Mouse (Mus musculus): Measurements from ENCODE around the gene 4931408C20Rik. TPM values are rescaled to one million over a fixed set of nuclear protein-coding genes. Genes with fewer than 3 reads are reported as not detected.

The 4931408C20Rik gene
- not detected in 2 replicates for polyA plus RNA-seq (2012; ENCODE audit: insufficient read depth, insufficient read length, low replicate concordance, missing spikeins)

DNA sequence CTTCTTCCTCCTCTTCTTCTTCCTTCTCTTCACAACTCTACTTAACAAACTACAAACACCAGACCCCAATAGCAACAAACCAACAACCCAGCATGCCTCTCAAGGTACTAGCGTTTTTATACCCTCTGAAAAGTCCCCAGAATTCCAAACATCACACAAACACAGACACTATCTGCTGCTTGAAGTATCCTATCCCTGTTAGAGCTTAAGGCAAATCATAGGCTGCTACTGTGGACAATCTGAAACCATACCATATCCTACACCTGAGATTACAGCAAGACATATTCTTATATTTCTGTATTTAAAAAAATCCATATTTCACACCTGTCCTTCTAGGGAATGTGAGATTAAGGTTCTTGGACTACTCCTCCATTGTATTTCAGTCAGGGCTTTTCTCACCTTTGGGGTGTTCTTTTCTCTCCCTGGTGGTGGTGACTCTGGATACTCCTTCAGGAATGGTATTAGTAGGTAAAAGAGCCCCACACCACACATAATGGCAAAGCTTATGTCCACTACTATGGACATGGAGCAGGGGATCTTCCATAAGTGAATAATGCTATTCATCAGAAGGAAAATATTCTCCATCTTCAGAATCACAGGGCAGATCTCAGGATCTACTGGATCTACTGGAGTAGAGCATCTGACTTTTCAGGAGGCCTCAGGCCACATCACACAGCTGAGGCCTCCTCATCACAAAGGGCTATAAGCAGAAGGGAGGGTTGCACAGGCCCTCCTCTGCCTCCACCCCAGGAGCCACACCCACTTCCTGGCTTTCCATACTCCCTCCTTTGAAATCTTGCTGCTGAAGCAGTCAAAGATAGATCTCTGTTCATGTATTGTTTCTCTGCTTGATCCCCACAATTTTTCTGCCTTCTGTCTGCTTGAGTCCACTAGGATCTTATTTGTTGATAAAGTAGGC lies at the start of gene 4931408C20Rik:
4931408C20Rik (minus strand) TSS at position 619 of the 919 bp plus-strand sequence.
- 46% methylated on average over 1 of the region's 1 CpGs for WGBS
- H3K4me1 ChIP-seq (ENCODE audit: control insufficient read depth, insufficient read depth, low read length), result no peaks in the 10 kb centered on the region
- no peak within 1 kb of the TSS for H3K4me3 ChIP-seq (ENCODE audit: insufficient read depth, low read depth, low read length)
- TF ChIP-seq POLR2A (IDR thresholded peaks at IDR 0.05; ENCODE audit: insufficient read depth, low read depth, low read length) (no peak), CTCF (IDR thresholded peaks at IDR 0.05; ENCODE audit: insufficient read depth, low read depth, low read length) (no peak)
- no peak within 1 kb of the TSS for H3K27ac ChIP-seq (ENCODE audit: insufficient read depth, low read depth, low read length)

DNA sequence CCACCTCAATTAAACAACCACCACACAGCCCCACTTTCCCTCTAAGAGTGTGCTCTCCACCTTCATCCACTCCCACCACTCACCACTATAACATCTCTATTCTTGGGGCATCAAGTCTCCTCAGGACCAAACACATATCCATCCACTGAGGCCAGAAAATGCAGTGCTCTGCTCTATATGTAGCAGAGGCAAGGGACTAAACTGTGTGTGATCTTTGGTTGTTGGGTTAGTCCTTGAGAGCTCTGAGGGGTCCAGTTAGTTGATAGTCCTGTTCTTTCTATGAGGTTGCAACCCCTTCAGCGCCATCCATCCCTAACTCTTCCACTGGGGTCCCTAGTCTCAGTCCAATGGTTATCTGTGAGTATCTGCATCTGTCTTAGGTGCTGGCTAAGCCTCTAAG lies 666 bp upstream of the 4931408C20Rik start:
- no peak overlapping the region for H3K27ac ChIP-seq (ENCODE audit: insufficient read depth, low read depth, low read length)
- no peak for TF ChIP-seq CTCF (IDR thresholded peaks at IDR 0.05; ENCODE audit: insufficient read depth, low read depth, low read length)
- TF ChIP-seq POLR2A (IDR thresholded peaks at IDR 0.05; ENCODE audit: insufficient read depth, low read depth, low read length), result no peak
- 82% methylated on average over 1 of the region's 1 CpGs for WGBS

DNA sequence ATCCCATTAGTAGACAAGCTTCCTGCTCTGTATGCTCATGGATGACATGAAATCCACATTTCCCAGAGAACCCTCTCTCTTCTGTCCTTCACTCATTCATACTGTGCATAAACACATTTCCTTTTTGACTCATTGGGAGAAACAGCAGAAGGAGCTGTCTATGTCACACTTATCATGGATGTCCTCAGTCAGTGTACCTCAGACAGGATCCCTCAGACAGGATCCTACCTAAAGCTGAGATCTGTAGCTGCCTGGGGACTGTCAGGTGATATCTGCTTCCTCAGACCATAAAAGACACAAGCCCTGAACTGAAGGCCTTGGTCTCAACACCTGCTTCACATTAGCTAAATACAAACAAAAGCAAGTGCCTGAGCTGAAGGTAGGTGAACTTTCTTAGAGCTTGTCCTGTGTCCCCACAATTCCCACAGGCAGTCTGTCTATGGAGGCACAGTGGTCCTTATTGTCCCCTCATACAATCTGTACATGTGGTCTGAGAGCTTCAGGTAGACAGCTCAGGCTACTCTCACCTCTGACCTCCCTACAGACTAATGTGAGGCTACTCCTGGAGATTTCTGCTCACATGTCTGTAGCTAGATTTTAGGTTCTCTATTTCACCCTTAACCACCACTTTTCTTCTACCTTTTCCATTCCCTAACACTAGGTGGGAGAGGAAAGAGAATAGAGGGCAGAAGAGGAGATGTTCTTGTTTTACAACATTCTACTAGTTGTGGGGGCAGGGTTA lies 1.1 kb downstream of the 4931408C20Rik start:
- no peak overlapping the region for H3K27ac ChIP-seq (ENCODE audit: insufficient read depth, low read depth, low read length)
- H3K4me1 ChIP-seq (ENCODE audit: control insufficient read depth, insufficient read depth, low read length), result no peaks in the 10 kb centered on the region
- no peak for TF ChIP-seq CTCF (IDR thresholded peaks at IDR 0.05; ENCODE audit: insufficient read depth, low read depth, low read length)
- no peak for TF ChIP-seq POLR2A (IDR thresholded peaks at IDR 0.05; ENCODE audit: insufficient read depth, low read depth, low read length)
- H3K4me3 ChIP-seq (ENCODE audit: insufficient read depth, low read depth, low read length), result no peak overlapping the region

More for the DNA sequence above, 666 bp upstream of the 4931408C20Rik start:
- Histone ChIP-seq H3K4me3 (ENCODE audit: insufficient read depth, low read depth, low read length) (no peak overlapping the region), H3K4me1 (ENCODE audit: control insufficient read depth, insufficient read depth, low read length) (no peaks in the 10 kb centered on the region)

DNA sequence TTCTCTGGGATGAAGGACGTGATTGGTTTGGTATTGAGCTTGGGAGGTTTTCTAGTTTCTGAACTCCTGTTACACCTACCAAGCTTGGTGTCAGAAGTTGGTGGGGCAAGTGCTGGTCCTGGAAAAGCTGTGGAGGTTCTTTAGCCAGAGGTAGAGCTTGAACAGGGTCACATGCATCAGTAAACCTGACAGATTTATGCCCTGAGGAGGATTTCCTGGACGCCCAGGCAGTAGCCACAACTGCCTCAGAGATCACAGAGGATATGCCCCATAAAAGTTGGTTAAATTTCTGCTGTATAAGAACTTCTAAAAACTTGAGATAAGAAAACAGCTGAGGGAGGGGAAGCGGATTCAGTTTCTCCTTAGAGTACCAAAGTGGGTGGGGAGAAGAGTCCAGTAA lies 1.9 kb downstream of the 4931408C20Rik start:
- TF ChIP-seq CTCF (IDR thresholded peaks at IDR 0.05; ENCODE audit: insufficient read depth, low read depth, low read length) (no peak), POLR2A (IDR thresholded peaks at IDR 0.05; ENCODE audit: insufficient read depth, low read depth, low read length) (no peak)
- Histone ChIP-seq H3K4me1 (ENCODE audit: control insufficient read depth, insufficient read depth, low read length) (no peaks in the 10 kb centered on the region), H3K27ac (ENCODE audit: insufficient read depth, low read depth, low read length) (no peak overlapping the region), H3K4me3 (ENCODE audit: insufficient read depth, low read depth, low read length) (no peak overlapping the region)
- 91% methylated on average over 3 of the region's 3 CpGs for WGBS

DNA sequence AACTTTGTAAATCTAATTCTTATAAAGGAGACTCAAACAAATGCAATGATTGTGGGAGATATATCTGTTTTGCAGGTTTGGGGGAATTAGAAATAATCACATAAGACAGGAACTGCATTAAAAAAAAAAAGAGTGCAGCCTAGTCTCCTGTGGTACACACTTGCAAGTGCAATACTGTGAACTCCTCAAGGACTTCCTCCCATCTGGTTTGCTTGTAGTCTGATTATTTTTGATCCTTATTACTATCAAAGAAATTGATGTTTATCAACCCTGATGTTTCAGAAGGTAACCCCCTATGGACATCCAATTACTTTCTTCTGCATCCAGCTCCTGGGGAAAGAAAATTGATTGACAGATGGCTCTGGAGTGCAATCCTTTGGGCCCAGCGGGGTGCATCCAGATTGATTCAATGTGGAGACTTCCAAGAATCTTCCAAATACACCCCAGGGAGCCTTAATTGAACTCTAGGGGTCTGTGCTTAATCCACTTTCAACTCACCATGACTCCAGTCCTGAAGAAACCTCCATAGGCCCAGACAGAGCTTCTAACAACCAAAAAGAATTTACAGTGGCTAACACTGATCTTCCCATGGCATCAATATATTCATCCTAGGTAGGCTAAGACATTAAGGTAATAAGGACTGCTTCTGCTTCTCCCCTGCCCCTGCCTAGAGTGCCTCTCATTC lies 37.4 kb downstream of the 4931408C20Rik start:
- H3K4me3 ChIP-seq (ENCODE audit: insufficient read depth, low read depth, low read length), result no peak overlapping the region
- no peak overlapping the region for H3K27ac ChIP-seq (ENCODE audit: insufficient read depth, low read depth, low read length)
- TF ChIP-seq CTCF (IDR thresholded peaks at IDR 0.05; ENCODE audit: insufficient read depth, low read depth, low read length), result no peak
- TF ChIP-seq POLR2A (IDR thresholded peaks at IDR 0.05; ENCODE audit: insufficient read depth, low read depth, low read length), result no peak
- H3K4me1 ChIP-seq (ENCODE audit: control insufficient read depth, insufficient read depth, low read length), result no peaks in the 10 kb centered on the region
- WGBS, result 52% methylated on average over 1 of the region's 1 CpGs

DNA sequence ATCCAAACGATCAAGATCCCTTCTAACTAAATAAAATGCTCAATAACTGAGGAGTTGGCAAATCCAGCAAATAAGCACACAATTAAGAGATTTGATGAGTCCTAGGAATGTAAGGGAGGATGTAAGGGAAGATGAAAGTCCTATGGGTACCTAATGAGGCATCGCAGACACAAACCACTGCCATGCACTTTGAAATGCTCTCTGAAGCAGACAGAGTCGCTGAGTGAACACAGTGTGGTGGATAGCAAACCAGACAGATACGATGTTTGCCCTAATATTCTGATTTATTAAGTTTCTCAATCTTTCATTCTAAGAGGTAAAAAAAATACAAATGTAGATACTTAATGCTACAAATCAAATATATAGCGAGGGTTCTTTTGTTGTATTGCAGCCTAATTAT lies 51.2 kb downstream of the 4931408C20Rik start:
- Histone ChIP-seq H3K4me3 (ENCODE audit: insufficient read depth, low read depth, low read length) (no peak overlapping the region), H3K27ac (ENCODE audit: insufficient read depth, low read depth, low read length) (no peak overlapping the region), H3K4me1 (ENCODE audit: control insufficient read depth, insufficient read depth, low read length) (no peaks in the 10 kb centered on the region)
- 86% methylated on average over 5 of the region's 5 CpGs for WGBS
- no peak for TF ChIP-seq POLR2A (IDR thresholded peaks at IDR 0.05; ENCODE audit: insufficient read depth, low read depth, low read length)
- no peak for TF ChIP-seq CTCF (IDR thresholded peaks at IDR 0.05; ENCODE audit: insufficient read depth, low read depth, low read length)
